Mouse (Mus musculus) stomach, postnatal 0 days (tissue): ENCODE results near the gene Atxn1. TPM values are rescaled to one million over a fixed set of nuclear protein-coding genes. Genes with fewer than 3 reads are reported as not detected.

Experiments used
- ATAC-seq: fragments of 200-750 bp; cut with Nextera tagmentation; 2 replicates; pipeline ENCODE4 v1.8.0; 2017; ENCODE audit not compliant: low FRiP score, low TSS enrichment
- DNase-seq: peaks from one replicate; pipeline ENCODE4 v3.0.0-alpha.2; 2016; ENCODE audit warnings: low spot score
- H3K27ac ChIP-seq: fragments of 300-500 bp; sonication (generic); replicated peaks from 2 replicates; pipeline ENCODE4 v1.5.1; 2014; ENCODE audit warnings: mild to moderate bottlenecking, control low read depth
- H3K27me3 ChIP-seq: fragments of 300-500 bp; sonication (generic); 2 replicates; pipeline ENCODE4 v1.6.1; 2014; ENCODE audit warnings: low read length; ENCODE audit not compliant: control insufficient read depth, insufficient read depth
- H3K36me3 ChIP-seq: fragments of 300-500 bp; sonication (generic); 2 replicates; pipeline ENCODE4 v1.6.1; 2014; ENCODE audit warnings: low read length, mixed read lengths; ENCODE audit not compliant: control insufficient read depth, insufficient read depth
- H3K4me1 ChIP-seq: fragments of 300-500 bp; sonication (generic); replicated peaks from 2 replicates; pipeline ENCODE4 v1.6.1; 2014; ENCODE audit warnings: antibody characterized with exemption; ENCODE audit not compliant: control insufficient read depth, insufficient read depth
- H3K4me2 ChIP-seq: fragments of 300-500 bp; sonication (generic); replicated peaks from 2 replicates; pipeline ENCODE4 v1.6.1; 2014; ENCODE audit warnings: low read depth, mild to moderate bottlenecking, control low read depth, moderate library complexity
- H3K4me3 ChIP-seq: fragments of 300-500 bp; sonication (generic); 2 replicates; pipeline ENCODE4 v1.5.1; 2014; ENCODE audit warnings: low read depth, low read length, control low read depth
- H3K9ac ChIP-seq: fragments of 300-500 bp; sonication (generic); 2 replicates; pipeline ENCODE4 v1.6.1; 2014; ENCODE audit warnings: mild to moderate bottlenecking, low read length, control low read depth, mixed read lengths
- H3K9me3 ChIP-seq: fragments of 300-500 bp; sonication (generic); 2 replicates; pipeline ENCODE4 v1.6.1; 2016; ENCODE audit warnings: low read length; ENCODE audit not compliant: control insufficient read depth
- CTCF ChIP-seq: IDR thresholded peaks from 2 replicates; pipeline ENCODE4 v1.5.1; 2016; ENCODE audit warnings: antibody characterized with exemption, low read depth, mild to moderate bottlenecking, moderate library complexity
- EP300 ChIP-seq: optimal IDR thresholded peaks from 2 replicates; pipeline ENCODE3; 2016; ENCODE audit warnings: antibody characterized with exemption
- WGBS: fragments of 180-500 bp; shearing (Covaris S2); extraction: QIAGEN DNeasy Blood & Tissue Kit; methylation state at CpG from one replicate; pipeline ENCODE4 v1.1.7; 2014; 5-methylcytosine and 5-hydroxymethylcytosine counted together
- polyA plus RNA-seq: library from polyadenylated mRNA; unstranded; fragments of >200 nt; fragmentation: Nextera tagmentation; extraction: Ambion mirVana; gene quantifications from 2 replicates; pipeline ENCODE4 v1.2.1, GENCODE M21; 2015

Gene Atxn1
- polyA plus RNA-seq, 1 experiment from 2014 or later, result 7.0 TPM

DNA sequence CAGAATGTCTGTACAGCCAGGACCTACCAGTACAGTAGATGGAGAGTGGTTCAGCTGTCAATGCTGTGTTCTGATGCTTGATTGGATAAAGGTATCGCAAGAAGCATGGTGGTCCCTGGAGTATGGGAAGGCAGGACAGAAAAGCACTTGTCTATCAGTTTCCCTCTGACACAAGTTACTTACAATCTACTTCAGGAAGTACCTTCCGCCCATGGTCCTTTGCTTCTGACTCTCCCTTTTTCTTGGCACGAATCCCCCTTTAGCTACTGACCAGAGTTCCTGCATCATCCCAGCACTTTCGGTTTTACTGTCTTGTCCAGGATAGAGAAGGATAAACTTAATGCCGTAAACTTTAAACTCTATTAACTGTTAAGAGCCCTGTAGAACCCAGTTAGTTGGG, 283.6 kb downstream of the Atxn1 start:
- TF ChIP-seq CTCF, result no peak
- TF ChIP-seq EP300, result no peak
- DNase-seq (no peak), ATAC-seq (no peak)
- Histone ChIP-seq H3K27ac (no peak overlapping the region), H3K4me3 (no peak overlapping the region), H3K4me2 (no peak overlapping the region), H3K9me3 (no peaks in the 10 kb centered on the region), H3K9ac (no peak overlapping the region), H3K36me3 (no peaks in the 10 kb centered on the region), H3K4me1 (no peaks in the 10 kb centered on the region; the same call in 1 of the 2 replicates), H3K27me3 (no peaks in the 10 kb centered on the region)
- 66% methylated on average over 5 of the region's 5 CpGs for WGBS

DNA sequence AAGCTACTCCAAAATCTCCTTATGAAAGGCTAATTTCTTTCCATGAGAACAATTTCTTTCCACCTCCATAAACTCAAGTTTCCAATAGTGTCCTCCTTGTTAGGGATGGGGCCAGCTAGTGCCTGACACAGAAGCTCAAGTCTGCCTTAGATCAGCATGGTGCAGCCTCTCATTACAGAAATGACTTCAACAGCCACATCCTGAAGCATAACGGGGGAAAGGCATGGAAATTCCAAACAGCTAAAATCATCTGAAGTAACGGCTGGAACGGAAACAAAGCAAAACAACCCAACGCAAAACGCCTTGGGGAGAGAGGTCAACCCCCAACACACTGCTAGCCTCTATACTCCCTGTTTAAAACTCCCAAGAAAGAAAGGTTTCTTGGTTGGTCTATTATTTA, 284.2 kb downstream of the Atxn1 start:
- Histone ChIP-seq H3K4me2 (no peak overlapping the region), H3K9me3 (no peaks in the 10 kb centered on the region), H3K9ac (no peak overlapping the region), H3K4me3 (no peak overlapping the region), H3K36me3 (no peaks in the 10 kb centered on the region), H3K27me3 (no peaks in the 10 kb centered on the region), H3K4me1 (no peaks in the 10 kb centered on the region; the same call in 1 of the 2 replicates), H3K27ac (no peak overlapping the region)
- WGBS, result 68% methylated on average over 5 of the region's 5 CpGs
- DNase-seq (no peak), ATAC-seq (no peak)
- TF ChIP-seq CTCF, result no peak
- TF ChIP-seq EP300, result no peak

DNA sequence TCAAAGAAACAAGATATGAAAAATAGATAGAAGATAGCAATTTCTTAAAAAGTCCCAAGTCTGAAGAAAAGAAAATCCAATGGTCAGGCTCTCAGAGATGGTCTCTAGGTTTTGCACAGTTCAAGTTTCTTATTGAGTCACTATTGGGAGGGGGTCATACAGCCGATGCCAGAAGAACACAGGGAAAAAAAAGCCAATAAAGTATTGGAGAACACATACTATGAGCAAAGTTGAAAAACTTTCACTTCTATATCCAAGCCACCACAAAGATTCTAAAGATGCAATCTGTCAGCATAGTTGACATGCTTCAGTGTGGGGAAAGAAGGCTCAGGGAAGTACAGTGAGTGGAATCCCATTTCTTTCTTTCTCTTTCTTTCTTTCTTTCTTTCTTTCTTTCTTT, 285.7 kb downstream of the Atxn1 start:
- TF ChIP-seq EP300, result no peak
- no peak overlapping the region for H3K4me3 ChIP-seq
- ATAC-seq, result no peak
- H3K27me3 ChIP-seq, result no peaks in the 10 kb centered on the region
- H3K36me3 ChIP-seq, result no peaks in the 10 kb centered on the region
- H3K9me3 ChIP-seq, result no peaks in the 10 kb centered on the region
- H3K4me2 ChIP-seq, result no peak overlapping the region
- no peak overlapping the region for H3K9ac ChIP-seq
- WGBS, result 89% methylated on average over 1 of the region's 1 CpGs
- no peak for DNase-seq
- no peak overlapping the region for H3K27ac ChIP-seq
- no peaks in the 10 kb centered on the region for H3K4me1 ChIP-seq

DNA sequence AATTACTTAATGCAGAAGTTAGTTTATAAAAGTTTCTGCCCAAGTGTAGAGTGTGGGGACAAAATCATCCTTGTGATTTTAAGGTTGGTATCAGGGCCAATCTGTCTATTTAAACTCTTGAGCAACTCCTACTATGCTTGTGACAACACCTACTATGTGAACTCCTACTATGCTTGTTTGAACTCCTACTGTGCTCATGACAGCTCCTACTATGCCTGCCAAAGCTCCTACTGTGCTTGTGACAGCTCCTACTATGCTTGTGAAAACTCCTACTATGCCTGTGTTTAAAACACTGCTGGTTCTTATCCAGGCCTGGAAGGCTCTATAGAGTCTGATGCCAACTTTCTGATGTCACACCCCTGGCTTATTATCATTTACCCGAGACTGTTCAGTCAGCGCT, 292.2 kb downstream of the Atxn1 start:
- DNase-seq (no peak), ATAC-seq (no peak)
- Histone ChIP-seq H3K9me3 (no peaks in the 10 kb centered on the region), H3K4me3 (no peak overlapping the region), H3K4me2 (no peak overlapping the region), H3K27ac (no peak overlapping the region), H3K27me3 (no peaks in the 10 kb centered on the region), H3K9ac (no peak overlapping the region), H3K4me1 (no peaks in the 10 kb centered on the region), H3K36me3 (no peaks in the 10 kb centered on the region)
- TF ChIP-seq CTCF, result no peak
- no peak for TF ChIP-seq EP300
- 53% methylated on average over 2 of the region's 2 CpGs for WGBS

DNA sequence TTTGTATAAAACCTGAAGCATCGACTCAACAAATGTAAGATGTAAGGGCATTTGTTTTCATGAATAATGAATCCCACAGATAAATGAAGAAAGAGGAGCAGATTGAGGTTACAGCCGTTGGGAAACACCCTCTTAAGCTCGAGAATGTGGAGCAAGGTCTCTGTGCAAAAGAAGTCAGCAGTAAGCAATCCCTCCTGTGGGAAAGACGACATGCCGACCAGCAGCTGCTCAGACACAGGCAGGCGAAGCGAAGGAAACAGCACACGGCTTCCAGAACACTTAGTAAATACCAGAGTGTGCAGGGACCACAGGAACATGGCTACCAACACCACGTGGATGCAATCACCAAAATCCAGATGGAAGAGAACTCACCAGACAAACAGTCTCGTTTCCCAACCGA, 294.8 kb downstream of the Atxn1 start:
- DNase-seq (no peak), ATAC-seq (no peak)
- no peak overlapping the region for H3K27ac ChIP-seq
- no peak overlapping the region for H3K4me3 ChIP-seq
- H3K4me1 ChIP-seq, result no peaks in the 10 kb centered on the region
- H3K9ac ChIP-seq, result no peak overlapping the region
- no peak overlapping the region for H3K4me2 ChIP-seq
- WGBS, result 66% methylated on average over 11 of the region's 11 CpGs
- H3K36me3 ChIP-seq, result no peaks in the 10 kb centered on the region
- no peaks in the 10 kb centered on the region for H3K27me3 ChIP-seq
- no peaks in the 10 kb centered on the region for H3K9me3 ChIP-seq
- TF ChIP-seq CTCF (no peak), EP300 (no peak)

DNA sequence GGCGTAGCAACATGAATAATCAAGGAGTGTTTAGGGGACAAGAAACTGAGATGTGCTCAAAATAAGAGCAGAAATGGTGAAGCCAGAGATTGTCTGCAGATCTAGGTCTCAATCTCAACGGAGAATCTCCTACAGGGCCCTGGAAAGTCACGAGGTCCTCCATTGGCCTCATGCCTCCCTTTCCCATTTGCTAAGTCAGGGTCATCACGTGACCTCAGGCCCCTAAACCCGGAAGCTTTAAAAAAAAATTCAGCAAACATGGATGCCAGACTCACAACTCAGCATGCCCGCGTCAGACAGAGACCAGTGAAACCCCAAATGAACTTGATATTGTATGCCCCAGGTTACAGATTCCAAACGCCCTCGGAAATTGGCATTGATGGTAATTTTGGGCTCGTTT, 302.0 kb downstream of the Atxn1 start:
- Histone ChIP-seq H3K9me3 (no peaks in the 10 kb centered on the region), H3K9ac (no peak overlapping the region), H3K4me3 (no peak overlapping the region), H3K27me3 (no peaks in the 10 kb centered on the region), H3K4me2 (no peak overlapping the region), H3K27ac (peak overlapping the region; percentile 24; the same call in 1 of the 2 replicates), H3K4me1 (peaks cover 3% of the 10 kb centered on the region; the same call in 1 of the 2 replicates), H3K36me3 (no peaks in the 10 kb centered on the region)
- WGBS, result 90% methylated on average over 10 of the region's 10 CpGs
- TF ChIP-seq EP300 (no peak), CTCF (no peak)
- DNase-seq, result no peak
- no peak for ATAC-seq
